Mouse (Mus musculus): ENCODE measurements around the gene 9430097D07Rik. TPM values are rescaled to one million over a fixed set of nuclear protein-coding genes. Genes with fewer than 3 reads are reported as not detected.

9430097D07Rik gene
- polyA plus RNA-seq, 1 experiment from 2014 or later, result not detected

DNA sequence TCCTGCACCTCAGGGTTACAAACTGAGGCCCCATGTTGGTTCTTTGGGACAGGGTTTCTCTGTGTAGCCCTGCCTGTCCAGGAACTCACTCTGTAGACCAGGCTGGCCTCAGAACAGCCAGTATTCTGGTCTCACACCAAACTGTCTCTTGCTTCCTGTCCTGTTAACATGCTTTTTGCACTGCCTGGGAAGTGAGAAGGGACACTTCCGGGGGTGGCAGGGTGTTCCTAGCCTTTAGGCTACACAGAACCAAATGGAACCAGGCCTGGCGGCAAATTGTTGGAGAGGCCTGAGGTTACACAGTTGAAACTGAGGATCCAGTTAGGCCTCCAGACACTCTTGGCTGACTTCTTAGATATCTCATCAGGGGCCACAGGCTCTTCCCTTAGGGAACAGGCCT lies 42.3 kb downstream of the 9430097D07Rik start:
- Histone ChIP-seq H3K27ac (replicated peaks) (no peak overlapping the region), H3K9ac (no peak overlapping the region), H3K4me1 (replicated peaks) (peaks cover 38% of the 10 kb centered on the region), H3K4me3 (replicated peaks) (no peak overlapping the region), H3K36me3 (replicated peaks) (no peaks in the 10 kb centered on the region), H3K27me3 (peaks cover 46% of the 10 kb centered on the region), H3K9me3 (replicated peaks) (no peaks in the 10 kb centered on the region), H3K4me2 (no peak overlapping the region)
- 71% methylated on average over 2 of the region's 2 CpGs for WGBS (ENCODE audit: insufficient replicate concordance)
- ATAC-seq (ENCODE audit: insufficient read depth), result no peak

DNA sequence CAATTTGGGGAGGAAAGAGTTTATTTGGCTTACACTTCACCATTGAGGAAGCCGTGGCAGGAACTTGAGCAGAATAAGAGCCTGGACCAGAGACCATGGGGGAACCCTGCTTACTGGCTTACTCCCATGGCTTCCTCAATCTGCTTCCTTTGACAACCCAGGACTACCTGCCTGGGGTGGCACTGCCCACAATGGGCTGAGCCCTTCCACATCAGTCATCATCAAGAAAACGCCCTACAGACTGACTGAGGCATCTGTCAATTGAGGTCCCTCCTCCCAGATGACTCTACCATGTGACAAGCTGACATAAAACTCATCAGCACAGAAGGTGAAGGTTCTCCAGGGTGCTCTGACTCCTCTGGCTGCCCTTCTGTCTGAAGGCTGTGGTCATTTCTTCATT lies 45.0 kb downstream of the 9430097D07Rik start:
- Histone ChIP-seq H3K27ac (replicated peaks) (no peak overlapping the region), H3K36me3 (replicated peaks) (no peaks in the 10 kb centered on the region), H3K9me3 (replicated peaks) (no peaks in the 10 kb centered on the region), H3K4me1 (replicated peaks) (peaks cover 19% of the 10 kb centered on the region), H3K4me3 (replicated peaks) (no peak overlapping the region), H3K9ac (no peak overlapping the region), H3K27me3 (peaks cover 19% of the 10 kb centered on the region), H3K4me2 (no peak overlapping the region)
- ATAC-seq (ENCODE audit: insufficient read depth), result no peak
- WGBS (ENCODE audit: insufficient replicate concordance), result 21% methylated on average over 2 of the region's 2 CpGs

DNA sequence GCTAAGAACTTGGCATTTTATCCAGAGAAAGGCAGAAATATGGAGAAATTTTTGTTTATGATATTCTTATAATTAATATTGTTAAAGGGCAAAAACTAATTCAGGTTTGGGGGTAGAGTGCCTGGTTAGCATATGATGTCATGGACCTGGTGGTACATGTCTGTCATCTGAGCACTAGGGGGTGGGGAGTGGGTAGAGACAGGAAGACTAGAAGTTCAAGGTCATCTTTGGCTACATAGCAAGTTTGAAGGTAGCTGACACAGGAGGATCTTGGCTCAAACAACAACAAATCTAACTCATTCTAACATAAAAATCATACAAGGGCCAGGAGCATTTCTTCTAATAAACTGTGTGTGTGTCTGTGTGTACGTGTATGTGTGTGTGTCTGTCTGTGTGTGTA lies 47.2 kb downstream of the 9430097D07Rik start:
- H3K9me3 ChIP-seq (replicated peaks), result no peaks in the 10 kb centered on the region
- 56% methylated on average over 1 of the region's 1 CpGs for WGBS (ENCODE audit: insufficient replicate concordance)
- no peaks in the 10 kb centered on the region for H3K36me3 ChIP-seq (replicated peaks)
- H3K27ac ChIP-seq (replicated peaks), result no peak overlapping the region
- ATAC-seq (ENCODE audit: insufficient read depth), result no peak
- no peak overlapping the region for H3K4me2 ChIP-seq
- H3K27me3 ChIP-seq, result peaks cover 3% of the 10 kb centered on the region
- H3K9ac ChIP-seq, result no peak overlapping the region
- peaks cover 12% of the 10 kb centered on the region; the same call in 1 of the 2 replicates for H3K4me1 ChIP-seq (replicated peaks)
- no peak overlapping the region for H3K4me3 ChIP-seq (replicated peaks)

DNA sequence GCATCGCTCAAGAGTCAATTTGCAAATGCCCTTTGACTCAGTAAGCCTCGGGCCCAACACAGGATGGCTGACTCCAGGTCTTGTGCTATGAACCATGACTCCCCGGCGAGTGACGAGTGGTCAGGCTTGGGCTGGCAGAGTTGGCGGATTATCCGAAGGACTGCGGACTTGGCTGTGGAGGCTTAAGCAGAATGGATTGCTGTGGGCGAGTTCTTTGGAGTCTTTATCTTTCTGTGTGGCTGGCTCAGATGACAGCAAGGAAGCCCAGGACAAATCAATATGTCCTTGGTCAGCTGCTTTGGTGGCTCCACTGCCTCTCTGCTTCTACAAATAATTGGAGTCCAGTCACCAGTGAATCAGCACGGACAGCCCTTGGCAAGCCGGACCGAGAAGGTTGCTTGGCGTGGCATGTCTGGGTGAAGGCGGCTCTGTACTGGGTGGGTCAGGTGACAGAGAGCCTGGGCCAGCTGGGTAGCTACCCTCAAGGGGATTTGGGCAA lies 48.0 kb downstream of the 9430097D07Rik start:
- ATAC-seq (ENCODE audit: insufficient read depth), result no peak
- 64% methylated on average over 14 of the region's 14 CpGs for WGBS (ENCODE audit: insufficient replicate concordance)

DNA sequence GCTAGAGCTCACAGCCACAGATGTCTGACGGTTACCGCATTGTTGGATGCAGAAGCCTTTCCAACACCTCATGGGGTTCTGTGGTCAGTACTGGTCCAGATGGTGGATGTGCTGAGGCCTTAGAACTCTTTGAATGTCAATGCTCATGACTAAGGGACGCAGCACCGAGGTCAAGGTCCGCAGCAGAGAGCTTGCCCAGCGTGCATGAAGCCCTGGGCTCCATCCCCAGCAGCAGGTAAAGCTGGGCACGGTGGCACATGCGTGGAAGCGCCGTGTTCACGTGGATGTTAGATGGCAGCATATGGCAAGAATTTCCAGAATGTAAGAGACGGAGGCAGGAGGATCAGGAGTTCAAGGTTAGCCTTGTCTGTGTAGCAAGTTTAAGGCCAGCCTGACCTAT lies 49.7 kb downstream of the 9430097D07Rik start:
- Histone ChIP-seq H3K27ac (replicated peaks) (no peak overlapping the region), H3K27me3 (no peaks in the 10 kb centered on the region), H3K4me3 (replicated peaks) (no peak overlapping the region), H3K36me3 (replicated peaks) (no peaks in the 10 kb centered on the region), H3K4me2 (no peak overlapping the region), H3K9me3 (replicated peaks) (no peaks in the 10 kb centered on the region), H3K4me1 (replicated peaks) (peaks cover 12% of the 10 kb centered on the region; the same call in 1 of the 2 replicates), H3K9ac (no peak overlapping the region)
- no peak for ATAC-seq (ENCODE audit: insufficient read depth)
- WGBS (ENCODE audit: insufficient replicate concordance), result 73% methylated on average over 12 of the region's 12 CpGs

More for the DNA sequence above, 48.0 kb downstream of the 9430097D07Rik start:
- H3K27me3 ChIP-seq, result no peaks in the 10 kb centered on the region
- H3K4me1 ChIP-seq (replicated peaks), result peaks cover 12% of the 10 kb centered on the region; the same call in 1 of the 2 replicates
- no peak overlapping the region; the same call in 1 of the 2 replicates for H3K4me2 ChIP-seq
- H3K9me3 ChIP-seq (replicated peaks), result no peaks in the 10 kb centered on the region
- no peak overlapping the region for H3K4me3 ChIP-seq (replicated peaks)
- H3K36me3 ChIP-seq (replicated peaks), result no peaks in the 10 kb centered on the region
- no peak overlapping the region for H3K9ac ChIP-seq
- H3K27ac ChIP-seq (replicated peaks), result no peak overlapping the region

DNA sequence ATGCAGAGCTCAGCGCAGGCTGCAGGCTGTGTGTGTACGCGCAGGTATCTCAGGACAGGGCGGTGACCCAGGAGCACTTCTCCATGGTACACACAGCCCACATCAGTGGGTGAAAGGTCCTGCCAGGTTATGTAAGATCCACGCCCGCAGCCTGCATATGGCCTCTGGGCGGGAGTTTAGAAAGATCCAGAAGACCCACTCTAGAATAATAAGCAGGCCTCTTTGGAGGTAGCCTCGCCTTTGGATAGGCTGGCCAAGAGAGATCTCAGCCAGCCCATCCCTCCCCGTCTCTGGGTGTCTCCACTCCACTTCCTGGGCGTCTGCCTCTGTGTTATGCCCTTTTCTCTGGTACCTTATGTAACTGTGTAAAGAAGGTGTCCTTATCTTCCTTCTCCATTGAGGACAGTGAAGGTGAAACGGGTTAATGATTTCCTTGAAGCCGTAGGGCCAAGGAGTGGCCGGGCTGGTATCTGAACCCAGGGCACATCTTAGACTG lies 50.9 kb downstream of the 9430097D07Rik start:
- H3K4me1 ChIP-seq (replicated peaks), result peaks cover 12% of the 10 kb centered on the region; the same call in 1 of the 2 replicates
- H3K9ac ChIP-seq, result no peak overlapping the region
- H3K4me3 ChIP-seq (replicated peaks), result no peak overlapping the region
- H3K27ac ChIP-seq (replicated peaks), result no peak overlapping the region
- ATAC-seq (ENCODE audit: insufficient read depth), result peak; percentile 68
- no peaks in the 10 kb centered on the region for H3K27me3 ChIP-seq
- no peak overlapping the region for H3K4me2 ChIP-seq
- no peaks in the 10 kb centered on the region for H3K9me3 ChIP-seq (replicated peaks)
- WGBS (ENCODE audit: insufficient replicate concordance), result 62% methylated on average over 13 of the region's 13 CpGs
- no peaks in the 10 kb centered on the region for H3K36me3 ChIP-seq (replicated peaks)

Other genes with a start within 250 kb of the 9430097D07Rik start
- 17.0 and 18.0 TPM in 2 replicates for gene Ciz1, start 223.4 kb downstream of the 9430097D07Rik start, polyA plus RNA-seq (2015; fragmentation: Nextera tagmentation; extraction: Ambion mirVana)
- gene Dnm1, start 222.3 kb downstream of the 9430097D07Rik start, polyA plus RNA-seq (2015; fragmentation: Nextera tagmentation; extraction: Ambion mirVana), result 0.44 and 0.50 TPM in 2 replicates
- gene 1110008P14Rik, start 193.7 kb downstream of the 9430097D07Rik start, polyA plus RNA-seq (2015; fragmentation: Nextera tagmentation; extraction: Ambion mirVana), result 25.0 and 29.0 TPM in 2 replicates
- 185 and 214 TPM in 2 replicates for gene Lcn2, start 187.4 kb downstream of the 9430097D07Rik start, polyA plus RNA-seq (2015; fragmentation: Nextera tagmentation; extraction: Ambion mirVana)
- gene Ptges2, start 179.8 kb downstream of the 9430097D07Rik start, polyA plus RNA-seq (2015; fragmentation: Nextera tagmentation; extraction: Ambion mirVana), result 12.0 and 12.2 TPM in 2 replicates
- gene Naif1, start 125.2 kb downstream of the 9430097D07Rik start, polyA plus RNA-seq (2015; fragmentation: Nextera tagmentation; extraction: Ambion mirVana), result 2.4 TPM in 2 replicates
- gene Slc25a25, start 124.2 kb downstream of the 9430097D07Rik start, polyA plus RNA-seq (2015; fragmentation: Nextera tagmentation; extraction: Ambion mirVana), result 9.6 and 10.4 TPM in 2 replicates
- 1.3 and 2.2 TPM in 2 replicates for gene Fam102a, start 40.4 kb downstream of the 9430097D07Rik start, polyA plus RNA-seq (2015; fragmentation: Nextera tagmentation; extraction: Ambion mirVana)
- 48.2 and 49.0 TPM in 2 replicates for gene Dpm2, start 4.8 kb downstream of the 9430097D07Rik start, polyA plus RNA-seq (2015; fragmentation: Nextera tagmentation; extraction: Ambion mirVana)
- 0.22 TPM in 1 of 2 replicates, not detected in the other for gene Pip5kl1, start 887 bp downstream of the 9430097D07Rik start, polyA plus RNA-seq (2015; fragmentation: Nextera tagmentation; extraction: Ambion mirVana)
- gene St6galnac4, start 11.4 kb upstream of the 9430097D07Rik start, polyA plus RNA-seq (2015; fragmentation: Nextera tagmentation; extraction: Ambion mirVana), result 7.9 and 8.5 TPM in 2 replicates
- gene St6galnac6, start 24.0 kb upstream of the 9430097D07Rik start, polyA plus RNA-seq (2015; fragmentation: Nextera tagmentation; extraction: Ambion mirVana), result 11.6 and 11.7 TPM in 2 replicates
- gene Ak1, start 46.1 kb upstream of the 9430097D07Rik start, polyA plus RNA-seq (2015; fragmentation: Nextera tagmentation; extraction: Ambion mirVana), result 4.7 and 6.6 TPM in 2 replicates
- 23.5 and 29.5 TPM in 2 replicates for gene Eng, start 70.9 kb upstream of the 9430097D07Rik start, polyA plus RNA-seq (2015; fragmentation: Nextera tagmentation; extraction: Ambion mirVana)
- 41.2 and 51.2 TPM in 2 replicates for gene Fpgs, start 128.5 kb upstream of the 9430097D07Rik start, polyA plus RNA-seq (2015; fragmentation: Nextera tagmentation; extraction: Ambion mirVana)
- gene Cdk9, start 137.4 kb upstream of the 9430097D07Rik start, polyA plus RNA-seq (2015; fragmentation: Nextera tagmentation; extraction: Ambion mirVana), result 48.3 and 49.6 TPM in 2 replicates
- gene Sh2d3c, start 145.4 kb upstream of the 9430097D07Rik start, polyA plus RNA-seq (2015; fragmentation: Nextera tagmentation; extraction: Ambion mirVana), result 7.0 and 8.3 TPM in 2 replicates
- gene 6330409D20Rik, start 165.3 kb upstream of the 9430097D07Rik start, polyA plus RNA-seq (2015; fragmentation: Nextera tagmentation; extraction: Ambion mirVana), result not detected in 2 replicates
- gene Tor2a, start 181.6 kb upstream of the 9430097D07Rik start, polyA plus RNA-seq (2015; fragmentation: Nextera tagmentation; extraction: Ambion mirVana), result 24.7 and 27.7 TPM in 2 replicates
- 0.13 TPM in 1 of 2 replicates, not detected in the other for gene Ttc16, start 199.9 kb upstream of the 9430097D07Rik start, polyA plus RNA-seq (2015; fragmentation: Nextera tagmentation; extraction: Ambion mirVana)
- 1.5 and 1.8 TPM in 2 replicates for gene Ptrh1, start 200.1 kb upstream of the 9430097D07Rik start, polyA plus RNA-seq (2015; fragmentation: Nextera tagmentation; extraction: Ambion mirVana)
- not detected in 2 replicates for gene Cfap157, start 208.7 kb upstream of the 9430097D07Rik start, polyA plus RNA-seq (2015; fragmentation: Nextera tagmentation; extraction: Ambion mirVana)

All from liver, embryonic 15.5 days (tissue).